Mouse (Mus musculus) heart, embryonic 13.5 days (tissue): Measurements from ENCODE around the gene Knop1. TPM values are rescaled to one million over a fixed set of nuclear protein-coding genes. Genes with fewer than 3 reads are reported as not detected.

Source experiments
- ATAC-seq: fragments of 200-750 bp; cut with Nextera tagmentation; 2 replicates; pipeline ENCODE4 v1.8.0; 2017; ENCODE audit warnings: moderate TSS enrichment; ENCODE audit not compliant: insufficient number of reproducible peaks, low FRiP score, low TSS enrichment; ENCODE audit errors: extremely low read depth
- H3K27ac ChIP-seq: fragments of 300-500 bp; sonication (generic); replicated peaks from 2 replicates; pipeline ENCODE4 v1.5.1; 2015; ENCODE audit warnings: moderate library complexity, mild to moderate bottlenecking, inconsistent platforms
- H3K27me3 ChIP-seq: fragments of 300-500 bp; sonication (generic); replicated peaks from 2 replicates; pipeline ENCODE4 v1.6.1; 2015; ENCODE audit warnings: mild to moderate bottlenecking, inconsistent platforms
- H3K36me3 ChIP-seq: fragments of 300-500 bp; sonication (generic); 2 replicates; pipeline ENCODE4 v1.6.1; 2015; ENCODE audit warnings: mild to moderate bottlenecking, inconsistent platforms
- H3K4me1 ChIP-seq: fragments of 300-500 bp; sonication (generic); 2 replicates; pipeline ENCODE4 v1.6.1; 2015; ENCODE audit warnings: inconsistent platforms
- H3K4me2 ChIP-seq: fragments of 300-500 bp; sonication (generic); 2 replicates; pipeline ENCODE4 v1.6.1; 2015; ENCODE audit warnings: inconsistent platforms, mild to moderate bottlenecking, moderate library complexity
- H3K4me3 ChIP-seq: fragments of 300-500 bp; sonication (generic); 2 replicates; pipeline ENCODE4 v1.5.1; 2015; ENCODE audit warnings: moderate library complexity, mild to moderate bottlenecking, inconsistent platforms
- H3K9ac ChIP-seq: fragments of 300-500 bp; sonication (generic); 2 replicates; pipeline ENCODE4 v1.6.1; 2015; ENCODE audit warnings: inconsistent platforms, mild to moderate bottlenecking, moderate library complexity
- H3K9me3 ChIP-seq: fragments of 300-500 bp; sonication (generic); 2 replicates; pipeline ENCODE4 v1.6.1; 2016; ENCODE audit warnings: inconsistent platforms
- WGBS: fragments of 180-500 bp; shearing (Covaris S2); methylation state at CpG from one replicate; pipeline ENCODE4 v1.1.7; 2015; ENCODE audit warnings: mixed read lengths; 5-methylcytosine and 5-hydroxymethylcytosine counted together
- polyA plus RNA-seq: library from polyadenylated mRNA; unstranded; fragments of >200 nt; fragmentation: Nextera tagmentation; extraction: Ambion mirVana; gene quantifications from 2 replicates; pipeline ENCODE4 v1.2.1, GENCODE M21; 2015

Knop1 gene
- polyA plus RNA-seq, 1 experiment from 2014 or later: 55.0 TPM

DNA sequence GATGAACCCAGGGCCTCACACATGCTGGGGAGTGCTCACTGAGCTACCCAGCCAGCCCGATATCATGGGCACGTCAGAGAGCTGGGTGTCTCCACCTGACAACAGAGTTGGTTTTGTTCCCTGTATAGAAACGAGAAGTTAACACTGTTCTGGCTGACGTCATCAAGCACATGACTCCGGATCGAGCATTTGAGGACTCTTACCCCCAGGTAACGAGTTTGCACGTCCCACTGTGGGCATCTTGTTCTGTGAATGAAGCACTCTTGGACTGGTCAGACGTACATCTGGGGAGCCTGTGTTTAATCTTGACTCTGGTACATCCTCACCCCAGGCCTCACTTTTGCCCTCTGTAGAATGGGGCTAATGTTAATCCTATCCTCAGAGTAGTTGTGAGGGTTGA lies 59.2 kb downstream of the Knop1 start:
- Histone ChIP-seq H3K36me3 (peaks cover 64% of the 10 kb centered on the region), H3K4me1 (no peaks in the 10 kb centered on the region), H3K27ac (no peak overlapping the region), H3K9me3 (no peaks in the 10 kb centered on the region), H3K27me3 (no peaks in the 10 kb centered on the region), H3K4me2 (no peak overlapping the region), H3K9ac (no peak overlapping the region), H3K4me3 (no peak overlapping the region)
- no peak for ATAC-seq
- WGBS: 86% methylated on average over 9 of the region's 9 CpGs

DNA sequence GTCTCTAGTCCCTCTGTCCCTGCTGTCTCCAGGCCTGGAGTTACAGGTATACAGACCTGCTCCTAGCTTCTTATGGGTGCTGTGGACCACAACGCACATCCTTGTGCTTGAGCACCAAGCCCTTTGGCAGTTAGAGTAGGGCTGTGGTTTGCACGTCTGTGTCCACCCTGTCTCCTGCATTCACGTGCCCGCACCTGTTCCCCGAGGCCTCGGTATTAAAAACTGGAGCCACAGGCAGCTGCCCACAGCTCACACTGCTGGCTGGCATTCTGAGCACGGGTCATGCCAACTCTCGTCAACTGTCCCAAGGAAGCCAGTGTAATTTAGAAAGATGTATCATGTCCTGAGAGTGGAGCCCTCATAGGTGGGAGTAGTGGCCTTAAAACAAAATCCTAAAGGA lies 60.3 kb downstream of the Knop1 start:
- WGBS: 90% methylated on average over 8 of the region's 8 CpGs
- Histone ChIP-seq H3K36me3 (peaks cover 65% of the 10 kb centered on the region), H3K27ac (no peak overlapping the region), H3K4me1 (no peaks in the 10 kb centered on the region), H3K4me2 (no peak overlapping the region), H3K9me3 (no peaks in the 10 kb centered on the region), H3K4me3 (no peak overlapping the region), H3K9ac (no peak overlapping the region), H3K27me3 (no peaks in the 10 kb centered on the region)
- ATAC-seq: no peak

DNA sequence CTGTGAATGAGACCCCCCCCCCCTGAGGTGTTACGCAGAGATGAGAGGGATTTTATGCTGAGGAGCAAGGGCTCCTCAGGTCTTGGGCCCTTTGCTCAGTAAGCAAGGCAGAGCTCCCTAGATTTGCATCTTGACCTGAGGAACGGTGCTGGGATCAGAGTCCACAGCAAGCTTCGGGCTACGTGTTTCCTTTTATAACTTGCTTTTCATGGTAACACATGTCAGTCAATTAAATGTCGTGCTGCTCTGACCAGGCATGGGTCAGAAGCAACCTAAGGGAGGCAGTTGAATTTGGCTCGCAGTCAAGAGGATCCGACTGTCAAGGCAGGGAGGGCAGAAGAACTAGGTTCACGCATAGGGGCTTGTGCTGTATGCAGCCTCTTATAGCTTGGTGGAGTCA lies 62.2 kb downstream of the Knop1 start:
- peaks cover 55% of the 10 kb centered on the region for H3K36me3 ChIP-seq
- 81% methylated on average over 8 of the region's 8 CpGs for WGBS
- no peaks in the 10 kb centered on the region for H3K9me3 ChIP-seq
- H3K27me3 ChIP-seq: no peaks in the 10 kb centered on the region
- H3K4me3 ChIP-seq: no peak overlapping the region
- no peak overlapping the region for H3K9ac ChIP-seq
- ATAC-seq: no peak
- no peak overlapping the region for H3K27ac ChIP-seq
- no peak overlapping the region for H3K4me2 ChIP-seq
- H3K4me1 ChIP-seq: peaks cover under 1% of the 10 kb centered on the region; the same call in 1 of the 2 replicates

Other genes starting within 250 kb of the Knop1 start
- gene Gde1, start 150.5 kb downstream of the Knop1 start, polyA plus RNA-seq: 76.1 and 79.0 TPM in 2 replicates
- 6.4 and 6.8 TPM in 2 replicates for gene Ccp110, start 143.7 kb downstream of the Knop1 start, polyA plus RNA-seq
- 46.3 and 49.5 TPM in 2 replicates for gene Vps35l, start 116.0 kb downstream of the Knop1 start, polyA plus RNA-seq
- gene Iqck, start 502 bp downstream of the Knop1 start, polyA plus RNA-seq: 0.96 and 1.1 TPM in 2 replicates
- 3.5 and 4.2 TPM in 2 replicates for gene Gprc5b, start 139.0 kb upstream of the Knop1 start, polyA plus RNA-seq